Mouse (Mus musculus) heart, postnatal 14 days (tissue): ENCODE measurements at regions not wholly inside any gene's neighbourhood (a gene's known extent, or its start where the extent isn't known, plus 50 kb on each side); places are given as distances from the start of the nearest gene placed in this dataset.

Source experiments
- DNase-seq, 2 experiments: peaks; one replicate each; pipeline ENCODE4 v3.0.0; 2021 to 2022
- intact Hi-C: fragments of 180-260 bp; cut with DNase I; formaldehyde crosslinking; loops from one replicate; pipeline ENCODE4 v1.15.1; 2025

GRCm38 (mm10) chr4:47979579-47980313 is 65.2 kb upstream of the Nr4a3 start:
- peak; percentile 67 to 76 for DNase-seq
- intact Hi-C loops, result no loop called here
